Comparison of ENCODE assay signal across 8 mouse cellular contexts in the genomic region with DNA sequence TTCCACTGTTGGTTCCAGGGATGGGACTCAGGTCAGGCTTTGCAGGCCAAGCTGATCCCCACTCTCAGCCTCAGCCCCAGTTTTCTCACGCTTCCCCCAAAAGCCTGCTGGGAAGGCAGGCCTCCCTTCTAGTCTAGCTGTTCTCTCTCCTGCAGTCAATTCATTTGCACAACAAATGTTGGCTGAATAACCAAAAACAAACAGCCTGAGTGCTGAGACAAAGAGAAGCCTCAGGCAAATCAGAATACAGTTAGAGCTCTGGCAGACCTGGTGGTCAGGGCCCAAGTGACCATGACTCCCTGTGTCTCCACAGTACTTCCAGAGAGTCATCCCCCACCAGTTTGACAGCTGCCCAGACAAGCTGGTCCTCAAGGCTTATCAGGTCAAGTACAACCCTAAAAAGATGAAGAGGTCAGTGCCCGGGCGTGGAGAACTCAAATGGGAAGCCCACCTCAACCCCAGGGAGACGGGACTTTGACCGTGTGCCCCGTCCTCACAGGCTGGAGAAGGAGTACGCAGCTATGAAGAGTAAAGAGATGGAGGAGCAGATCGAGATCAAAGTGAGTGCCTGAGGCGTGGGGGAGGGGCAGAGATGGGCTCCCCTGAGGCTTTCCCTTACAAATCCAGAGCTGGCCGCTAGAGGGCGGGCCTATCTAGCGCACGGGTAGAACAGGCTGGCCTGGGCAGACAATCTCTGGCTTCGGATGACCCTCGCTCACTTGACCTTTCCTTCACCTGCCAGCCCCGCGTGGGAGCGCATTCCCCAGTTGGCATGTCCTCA. TPM values are rescaled to one million over a fixed set of nuclear protein-coding genes. Genes with fewer than 3 reads are reported as not detected.
DNase-seq lines count a peak whose midpoint lies in the region; ATAC-seq and TF ChIP-seq lines count a peak whose summit lies in the region.

No protein-coding gene starts in this region.

- peak; percentile 85 for DNase-seq in NIH3T3 (ENCODE audit: low read depth)
- peak; percentile 94 to 98 for DNase-seq in cerebellum, postnatal 10 days
- DNase-seq in frontal cortex, postnatal 14 days (ENCODE audit: low spot score in 2 of 2): peak; percentile 81 to 89
- peak; percentile 94 to 95 for DNase-seq in layer of hippocampus, postnatal 10 days (ENCODE audit: low spot score in 2 of 2)
- peak; percentile 89 for DNase-seq in lung, postnatal 0 days (ENCODE audit: low spot score)
- peak; percentile 72 for DNase-seq in ovary, postnatal 10 days (ENCODE audit: low spot score)
- DNase-seq in thymus, postnatal 0 days (ENCODE audit: low spot score): peak; percentile 84

- peaks cover 18% of the 10 kb centered on the region for H3K4me1 ChIP-seq in hindbrain, embryonic 12.5 days
- no peaks in the 10 kb centered on the region for H3K4me1 ChIP-seq in lung, postnatal 0 days (ENCODE audit: insufficient read depth, low read depth, low read length)

- no peak for TF ChIP-seq EP300 in lung, postnatal 0 days (IDR thresholded peaks at IDR 0.05)

- no peaks in the 10 kb centered on the region for H3K9me3 ChIP-seq in hindbrain, embryonic 12.5 days (replicated peaks)
- no peaks in the 10 kb centered on the region for H3K9me3 ChIP-seq in lung, postnatal 0 days (ENCODE audit: low read length)

- ATAC-seq in hindbrain, embryonic 12.5 days (ENCODE audit: low FRiP score): peak; percentile 81
- ATAC-seq in lung, postnatal 0 days: peak; percentile 90

- 0 out of 2 replicates have a peak overlapping the region, but pooled peaks have one; percentile 15 for H3K9ac ChIP-seq in hindbrain, embryonic 12.5 days
- no peak overlapping the region for H3K9ac ChIP-seq in lung, postnatal 0 days (replicated peaks; ENCODE audit: low read depth)

- no peaks in the 10 kb centered on the region for H3K27me3 ChIP-seq in hindbrain, embryonic 12.5 days
- H3K27me3 ChIP-seq in lung, postnatal 0 days (replicated peaks; ENCODE audit: insufficient read depth, low read length): no peaks in the 10 kb centered on the region

- TF ChIP-seq CTCF in lung, postnatal 0 days (IDR thresholded peaks at IDR 0.05): peak; percentile 92

- H3K4me2 ChIP-seq in hindbrain, embryonic 12.5 days (replicated peaks): 0 out of 2 replicates have a peak overlapping the region, but pooled peaks have one; percentile 23
- H3K4me2 ChIP-seq in lung, postnatal 0 days (replicated peaks; ENCODE audit: low read depth, low read length): no peak overlapping the region

- no peak overlapping the region for H3K4me3 ChIP-seq in hindbrain, embryonic 12.5 days
- H3K4me3 ChIP-seq in lung, postnatal 0 days (ENCODE audit: low read depth, low read length): no peak overlapping the region

- peaks cover 43% of the 10 kb centered on the region for H3K36me3 ChIP-seq in hindbrain, embryonic 12.5 days
- H3K36me3 ChIP-seq in lung, postnatal 0 days (ENCODE audit: insufficient read depth, low read length): no peaks in the 10 kb centered on the region

- WGBS in hindbrain, embryonic 12.5 days: 4% methylated on average over 18 of the region's 18 CpGs
- WGBS in lung, postnatal 0 days: 10% methylated on average over 18 of the region's 18 CpGs

- H3K27ac ChIP-seq in hindbrain, embryonic 12.5 days: peak overlapping the region; percentile 81
- no peak overlapping the region for H3K27ac ChIP-seq in lung, postnatal 0 days (ENCODE audit: low read length)

RNA-seq across cellular contexts. Expression of a gene that starts 24.3 kb away (rescaled TPM):
- 39.2 and 42.0 TPM in 2 replicates for polyA plus RNA-seq in hindbrain, embryonic 12.5 days (2016; fragmentation: Nextera tagmentation; extraction: Ambion mirVana)
- total RNA-seq in layer of hippocampus, postnatal 10 days (2021): 10 to 100 TPM; 57.1 to 59.4 TPM
- polyA plus RNA-seq in lung, postnatal 0 days (2015; fragmentation: Nextera tagmentation; extraction: Ambion mirVana): 0.89 and 0.99 TPM in 2 replicates
- 0.42 and 0.46 TPM in 2 replicates for polyA plus RNA-seq in thymus, postnatal 0 days (2015; fragmentation: Nextera tagmentation; extraction: Ambion mirVana)

RNA-seq across cellular contexts. Expression of a gene that starts 26.6 kb away (rescaled TPM):
- polyA plus RNA-seq in hindbrain, embryonic 12.5 days (2016; fragmentation: Nextera tagmentation; extraction: Ambion mirVana): 70.1 and 70.6 TPM in 2 replicates
- total RNA-seq in layer of hippocampus, postnatal 10 days (2021): 100 to 1,000 TPM; 137 TPM
- 11.3 and 11.9 TPM in 2 replicates for polyA plus RNA-seq in lung, postnatal 0 days (2015; fragmentation: Nextera tagmentation; extraction: Ambion mirVana)
- 18.1 and 22.5 TPM in 2 replicates for polyA plus RNA-seq in thymus, postnatal 0 days (2015; fragmentation: Nextera tagmentation; extraction: Ambion mirVana)

RNA-seq across cellular contexts. Expression of a gene that starts 33.6 kb away (rescaled TPM):
- 0.17 TPM in 1 of 2 replicates, not detected in the other for polyA plus RNA-seq in hindbrain, embryonic 12.5 days (2016; fragmentation: Nextera tagmentation; extraction: Ambion mirVana)
- not detected for total RNA-seq in layer of hippocampus, postnatal 10 days (2021)
- polyA plus RNA-seq in lung, postnatal 0 days (2015; fragmentation: Nextera tagmentation; extraction: Ambion mirVana): 6.0 and 7.8 TPM in 2 replicates
- polyA plus RNA-seq in thymus, postnatal 0 days (2015; fragmentation: Nextera tagmentation; extraction: Ambion mirVana): 0.85 and 0.91 TPM in 2 replicates

RNA-seq across cellular contexts. Expression of a gene that starts 45.5 kb away (rescaled TPM):
- polyA plus RNA-seq in hindbrain, embryonic 12.5 days (2016; fragmentation: Nextera tagmentation; extraction: Ambion mirVana): 41.2 and 46.4 TPM in 2 replicates
- 10 to 100 TPM; 66.4 to 69.8 TPM for total RNA-seq in layer of hippocampus, postnatal 10 days (2021)
- 22.9 and 23.6 TPM in 2 replicates for polyA plus RNA-seq in lung, postnatal 0 days (2015; fragmentation: Nextera tagmentation; extraction: Ambion mirVana)
- polyA plus RNA-seq in thymus, postnatal 0 days (2015; fragmentation: Nextera tagmentation; extraction: Ambion mirVana): 33.3 and 35.4 TPM in 2 replicates

RNA-seq across cellular contexts. Expression of a gene that starts 45.7 kb away (rescaled TPM):
- 1.4 and 2.0 TPM in 2 replicates for polyA plus RNA-seq in hindbrain, embryonic 12.5 days (2016; fragmentation: Nextera tagmentation; extraction: Ambion mirVana)
- total RNA-seq in layer of hippocampus, postnatal 10 days (2021): under 1 TPM in 1 of 2 experiments, not detected in 1; 0.73 TPM
- polyA plus RNA-seq in lung, postnatal 0 days (2015; fragmentation: Nextera tagmentation; extraction: Ambion mirVana): 0.25 and 0.86 TPM in 2 replicates
- 0.21 and 0.26 TPM in 2 replicates for polyA plus RNA-seq in thymus, postnatal 0 days (2015; fragmentation: Nextera tagmentation; extraction: Ambion mirVana)

Comparison
In these comparisons a context has a peak if more than half of its experiments do, and no peak if none do; other contexts are left out.
1. RNA of a gene that starts 24.3 kb away (polyA plus RNA-seq): 39.2 to 42.0 TPM in hindbrain, embryonic 12.5 days; 0.89 to 0.99 TPM in lung, postnatal 0 days and 0.42 to 0.46 TPM in thymus, postnatal 0 days; every median in the first group is over 10 times any median in the second.
2. Peak in every context shown above with its lines, with median percentiles within 50 percentile points of each other: DNase-seq.